ENCODE assay signal across 9 mouse cellular contexts in the genomic region with DNA sequence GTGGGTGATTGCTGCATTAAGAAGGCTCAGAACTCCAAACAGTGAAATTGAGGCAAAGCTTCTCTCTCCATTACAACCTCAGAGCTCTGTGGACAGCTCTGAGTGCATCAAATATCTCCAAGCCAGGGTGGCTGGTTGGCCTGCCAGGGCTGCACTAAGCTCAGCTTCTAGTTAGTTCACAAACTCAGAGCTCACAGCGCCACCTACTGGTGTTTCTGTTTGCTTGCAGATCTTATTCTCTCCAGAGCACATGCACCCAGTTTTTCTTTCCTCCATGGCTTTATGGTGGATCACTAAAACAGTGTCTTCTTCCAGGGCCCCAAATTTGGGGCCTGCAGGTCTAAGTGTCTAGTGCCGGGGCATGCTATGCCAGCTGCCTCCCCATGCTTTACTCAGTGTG. TPM values are rescaled to one million over a fixed set of nuclear protein-coding genes. Genes with fewer than 3 reads are reported as not detected.
DNase-seq lines count a peak whose midpoint lies in the region; ATAC-seq lines count a peak whose summit lies in the region.
"Had no signal": no experiment of that assay in that cellular context is flagged by ENCODE, and none has a peak within 500 bp of the region (broad histone marks: within the 10 kb centered on the region; RNA-seq: fewer than 3 reads in every experiment).

No protein-coding gene starts in this region.

- peak; percentile 84 for DNase-seq in forebrain, embryonic 11.5 days (ENCODE audit: low spot score)
- DNase-seq in adrenal gland, adult 2 months: peak; percentile 85
- DNase-seq in embryo, embryonic 11.5 days (ENCODE audit: low read depth, low spot score): peak; percentile 81
- DNase-seq in heart, postnatal 14 days: peak; percentile 83 to 89
- DNase-seq in layer of hippocampus, postnatal 36 days: peak; percentile 80 to 83
- DNase-seq in mesoderm, embryonic 11.5 days (ENCODE audit: low read depth, low spot score): peak; percentile 92
- peak; percentile 72 to 84 for DNase-seq in spleen, postnatal 14 days (ENCODE audit: low spot score in 2 of 2)

- H3K27ac ChIP-seq in forebrain, embryonic 11.5 days (ENCODE audit: low read depth, low read length): no peak overlapping the region
- no peak overlapping the region for H3K27ac ChIP-seq in forebrain, embryonic 16.5 days (ENCODE audit: low read length)
- H3K27ac ChIP-seq: neural tube, embryonic 13.5 days had no signal

- H3K27me3 ChIP-seq in forebrain, embryonic 11.5 days (ENCODE audit: control insufficient read depth, insufficient read depth, low read length): no peaks in the 10 kb centered on the region
- no peaks in the 10 kb centered on the region for H3K27me3 ChIP-seq in forebrain, embryonic 16.5 days (replicated peaks; ENCODE audit: control insufficient read depth, insufficient read depth, low read length)
- H3K27me3 ChIP-seq: neural tube, embryonic 13.5 days had no signal

- H3K9ac ChIP-seq in forebrain, embryonic 11.5 days (ENCODE audit: low read length): no peak overlapping the region
- H3K9ac ChIP-seq in forebrain, embryonic 16.5 days (replicated peaks; ENCODE audit: low read depth, low read length): no peak overlapping the region
- H3K9ac ChIP-seq: neural tube, embryonic 13.5 days had no signal

- H3K9me3 ChIP-seq in forebrain, embryonic 11.5 days (ENCODE audit: control insufficient read depth, low read length): no peaks in the 10 kb centered on the region
- H3K9me3 ChIP-seq in forebrain, embryonic 16.5 days (ENCODE audit: control insufficient read depth, low read length): no peaks in the 10 kb centered on the region
- H3K9me3 ChIP-seq: neural tube, embryonic 13.5 days had no signal

- intact Hi-C loops in heart, postnatal 14 days (cut with DNase I): loop anchor here (10.0 kb wide), 2 partner anchors 74 to 126 kb away; no protein-coding TSS in a partner anchor

- H3K4me3 ChIP-seq in forebrain, embryonic 11.5 days (ENCODE audit: low read depth, low read length): no peak overlapping the region
- H3K4me3 ChIP-seq in forebrain, embryonic 16.5 days (replicated peaks; ENCODE audit: low read length): no peak overlapping the region
- H3K4me3 ChIP-seq: neural tube, embryonic 13.5 days had no signal

- H3K4me2 ChIP-seq in forebrain, embryonic 11.5 days (ENCODE audit: low read depth, low read length, severe bottlenecking): no peak overlapping the region
- no peak overlapping the region for H3K4me2 ChIP-seq in forebrain, embryonic 16.5 days (ENCODE audit: low read length)
- H3K4me2 ChIP-seq: neural tube, embryonic 13.5 days had no signal

- no peaks in the 10 kb centered on the region for H3K4me1 ChIP-seq in forebrain, embryonic 11.5 days (replicated peaks; ENCODE audit: control insufficient read depth, insufficient read depth, low read length)
- no peaks in the 10 kb centered on the region for H3K4me1 ChIP-seq in forebrain, embryonic 16.5 days (replicated peaks; ENCODE audit: control insufficient read depth, insufficient read depth, low read length)
- H3K4me1 ChIP-seq: neural tube, embryonic 13.5 days had no signal

- H3K36me3 ChIP-seq in forebrain, embryonic 11.5 days (ENCODE audit: control insufficient read depth, insufficient read depth, low read length): no peaks in the 10 kb centered on the region
- no peaks in the 10 kb centered on the region for H3K36me3 ChIP-seq in forebrain, embryonic 16.5 days (ENCODE audit: control insufficient read depth, insufficient read depth)
- H3K36me3 ChIP-seq: neural tube, embryonic 13.5 days had no signal

- WGBS in forebrain, embryonic 11.5 days: 29% methylated on average over 2 of the region's 2 CpGs
- WGBS in forebrain, embryonic 16.5 days: 28% methylated on average over 2 of the region's 2 CpGs

- ATAC-seq in forebrain, embryonic 11.5 days (replicated peaks; ENCODE audit: low FRiP score): no peak
- no peak for ATAC-seq in forebrain, embryonic 16.5 days

RNA-seq across cellular contexts. Expression of a gene that starts 2.7 kb away (rescaled TPM):
- polyA plus RNA-seq in forebrain, embryonic 11.5 days (2014; fragmentation: Nextera tagmentation; extraction: Ambion mirVana): not detected in 2 replicates
- 0.16 TPM in 1 of 2 replicates, not detected in the other for polyA plus RNA-seq in forebrain, embryonic 16.5 days (2015; fragmentation: Nextera tagmentation; extraction: Ambion mirVana)
- 1 to 10 TPM; 4.4 to 8.2 TPM for total RNA-seq in adrenal gland, adult 2 months (2021)
- polyA plus RNA-seq in adrenal gland, adult 2 months (2012; rRNA removed): not detected in 2 replicates
- 1 to 10 TPM; 1.5 to 2.3 TPM for total RNA-seq in heart, postnatal 14 days (2021)
- total RNA-seq in layer of hippocampus, postnatal 36 days (2021): 1 to 10 TPM; 1.2 to 1.9 TPM
- polyA plus RNA-seq: neural tube, embryonic 13.5 days had no signal

RNA-seq across cellular contexts. Expression of a gene that starts 18.1 kb away (rescaled TPM):
- not detected in 2 replicates for polyA plus RNA-seq in forebrain, embryonic 11.5 days (2014; fragmentation: Nextera tagmentation; extraction: Ambion mirVana)
- polyA plus RNA-seq in forebrain, embryonic 16.5 days (2015; fragmentation: Nextera tagmentation; extraction: Ambion mirVana): not detected in 2 replicates
- total RNA-seq in adrenal gland, adult 2 months (2021): under 1 TPM in 1 of 2 experiments, not detected in 1; 0.23 TPM
- polyA plus RNA-seq in adrenal gland, adult 2 months (2012; rRNA removed): 0.10 and 0.50 TPM in 2 replicates
- total RNA-seq in heart, postnatal 14 days (2021): not detected
- under 1 TPM in 1 of 2 experiments, not detected in 1; 0.22 TPM for total RNA-seq in layer of hippocampus, postnatal 36 days (2021)
- polyA plus RNA-seq: neural tube, embryonic 13.5 days had no signal

RNA-seq across cellular contexts. Expression of a gene that starts 18.3 kb away (rescaled TPM):
- polyA plus RNA-seq in forebrain, embryonic 11.5 days (2014; fragmentation: Nextera tagmentation; extraction: Ambion mirVana): 7.6 and 8.3 TPM in 2 replicates
- 4.9 and 5.3 TPM in 2 replicates for polyA plus RNA-seq in forebrain, embryonic 16.5 days (2015; fragmentation: Nextera tagmentation; extraction: Ambion mirVana)
- total RNA-seq in adrenal gland, adult 2 months (2021): 10 to 100 TPM; 32.2 to 42.9 TPM
- 34.7 and 38.6 TPM in 2 replicates for polyA plus RNA-seq in adrenal gland, adult 2 months (2012; rRNA removed)
- 10 to 100 TPM in 1 of 2 experiments, 1 to 10 TPM in 1; 10.0 to 12.4 TPM for total RNA-seq in heart, postnatal 14 days (2021)
- total RNA-seq in layer of hippocampus, postnatal 36 days (2021): 10 to 100 TPM in 1 of 2 experiments, 1 to 10 TPM in 1; 9.0 to 11.0 TPM

RNA-seq across cellular contexts. Expression of a gene that starts 28.2 kb away (rescaled TPM):
- polyA plus RNA-seq in forebrain, embryonic 11.5 days (2014; fragmentation: Nextera tagmentation; extraction: Ambion mirVana): 3.1 and 3.4 TPM in 2 replicates
- 6.2 and 7.3 TPM in 2 replicates for polyA plus RNA-seq in forebrain, embryonic 16.5 days (2015; fragmentation: Nextera tagmentation; extraction: Ambion mirVana)
- total RNA-seq in adrenal gland, adult 2 months (2021): 10 to 100 TPM; 49.7 to 65.2 TPM
- 156 and 162 TPM in 2 replicates for polyA plus RNA-seq in adrenal gland, adult 2 months (2012; rRNA removed)
- 10 to 100 TPM; 23.2 to 24.0 TPM for total RNA-seq in heart, postnatal 14 days (2021)
- 1 to 10 TPM; 4.7 to 5.0 TPM for total RNA-seq in layer of hippocampus, postnatal 36 days (2021)

RNA-seq across cellular contexts. Expression of a gene that starts 40.5 kb away (rescaled TPM):
- polyA plus RNA-seq in forebrain, embryonic 11.5 days (2014; fragmentation: Nextera tagmentation; extraction: Ambion mirVana): 3.5 and 4.3 TPM in 2 replicates
- 4.9 and 6.4 TPM in 2 replicates for polyA plus RNA-seq in forebrain, embryonic 16.5 days (2015; fragmentation: Nextera tagmentation; extraction: Ambion mirVana)
- 1 to 10 TPM; 6.6 to 8.2 TPM for total RNA-seq in adrenal gland, adult 2 months (2021)
- 3.6 and 3.7 TPM in 2 replicates for polyA plus RNA-seq in adrenal gland, adult 2 months (2012; rRNA removed)
- 1 to 10 TPM; 4.7 to 6.0 TPM for total RNA-seq in heart, postnatal 14 days (2021)
- 1 to 10 TPM; 2.5 to 2.8 TPM for total RNA-seq in layer of hippocampus, postnatal 36 days (2021)
